Mouse (Mus musculus) subcutaneous adipose tissue, adult 2 months (tissue): ENCODE results near the gene Zfp629. TPM values are rescaled to one million over a fixed set of nuclear protein-coding genes. Genes with fewer than 3 reads are reported as not detected.

Source experiments
- polyA plus RNA-seq: library from polyadenylated mRNA; depleted of rRNA; stranded (reverse); fragments of >200 nt; gene quantifications from 2 replicates; pipeline ENCODE4 v1.2.3, GENCODE M21; 2012; ENCODE audit warnings: low replicate concordance; rRNA removed

Gene Zfp629
- 8.4 and 24.5 TPM in 2 replicates for polyA plus RNA-seq

DNA sequence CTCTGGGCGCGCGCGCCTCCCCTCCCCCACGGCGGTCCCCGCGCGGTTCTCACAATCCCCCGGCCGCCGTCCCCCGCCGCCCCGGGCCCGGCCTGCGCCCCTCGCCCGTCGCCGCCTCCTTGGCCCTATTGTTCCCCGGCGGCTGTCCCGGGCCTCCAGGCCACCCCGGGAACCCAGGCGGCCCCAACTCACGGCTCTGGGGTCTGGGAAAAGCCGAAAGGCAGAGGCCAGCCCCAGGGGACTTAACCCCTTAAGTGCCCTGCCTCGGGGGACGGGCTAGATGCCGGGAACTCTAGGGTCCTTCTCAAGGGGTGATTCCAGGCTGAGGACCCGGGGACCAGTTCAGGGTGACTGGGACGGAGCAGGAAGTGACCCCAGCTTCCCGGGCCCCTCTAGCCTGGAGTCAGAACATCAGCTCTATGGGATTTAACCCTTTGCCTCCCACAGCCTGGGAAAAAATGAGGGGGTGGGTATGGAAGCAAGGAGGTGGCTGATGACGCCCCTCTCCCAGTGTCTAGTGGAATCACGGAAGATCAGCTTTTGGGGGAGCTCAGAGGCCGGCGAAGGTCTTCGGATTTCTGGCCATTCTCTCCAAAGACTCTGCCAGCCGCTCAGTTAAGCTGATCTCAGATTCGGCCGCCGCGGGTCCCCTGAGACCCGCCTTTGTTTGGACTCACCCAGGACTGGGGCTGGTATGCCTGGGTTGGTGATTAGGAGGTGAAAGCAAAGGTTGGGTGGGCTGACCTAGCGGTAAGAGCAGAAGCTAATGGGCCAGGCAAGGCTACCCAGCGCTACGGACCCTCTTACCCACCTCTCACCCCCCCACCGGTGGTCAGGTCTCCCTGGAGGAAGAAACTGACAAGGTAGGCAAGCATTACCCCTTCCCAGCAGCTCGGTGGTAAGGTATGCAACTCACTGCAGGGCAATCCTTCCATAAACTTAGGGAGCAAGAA is at the start of gene Zfp629:
Zfp629 (minus strand) TSS at position 907 of the 953 bp plus-strand sequence.

GRCm38 (mm10) chr7:127588011-127588871 is 27.4 kb downstream of the Zfp629 start, which contains the start of the genes Ccdc189 and Rnf40:
Gene Ccdc189 (minus strand): TSS chr7:127588595.
Gene Rnf40 (plus strand): TSS chr7:127588767.

DNA sequence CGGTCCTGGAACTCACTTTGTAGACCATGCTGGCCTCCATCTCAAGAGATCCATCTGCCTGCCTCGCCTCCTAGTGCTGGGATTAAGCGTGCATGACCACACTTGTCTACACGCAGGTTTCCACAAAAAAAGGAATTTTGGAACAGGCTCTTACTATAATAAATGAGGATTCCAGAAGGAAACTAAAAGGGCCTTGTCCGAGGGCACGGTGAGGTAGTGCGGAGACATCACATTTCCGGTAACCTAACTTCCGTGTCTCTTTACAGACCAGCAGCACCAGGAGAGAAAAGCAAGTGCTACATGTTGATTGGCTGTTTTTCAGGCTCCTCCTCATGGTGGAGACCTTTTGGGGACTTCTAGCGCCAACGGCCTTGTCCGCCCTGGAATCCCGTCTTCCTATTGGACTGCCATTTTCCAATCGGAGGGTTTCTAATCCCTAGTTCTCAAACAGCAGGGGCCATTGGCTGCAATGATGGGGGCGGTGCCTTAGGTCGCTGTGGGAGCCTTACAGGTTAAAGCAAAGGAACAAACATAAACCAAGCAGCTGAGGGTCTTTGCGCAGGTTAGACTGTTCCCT is 42.6 kb downstream of the Zfp629 start, which contains the start of gene Phkg2:
Phkg2 (plus strand) TSS at position 446 of the 577 bp plus-strand sequence.

GRCm38 (mm10) chr7:127561340-127561858 is 54.2 kb downstream of the Zfp629 start, which contains the start of gene Tmem265:
Gene Tmem265 (plus strand): TSS chr7:127561390.

Other genes with a start within 250 kb of the Zfp629 start
- 5.7 and 10.7 TPM in 2 replicates for gene Zfp747, start 239.7 kb downstream of the Zfp629 start, polyA plus RNA-seq
- 2.8 and 5.8 TPM in 2 replicates for gene 9130019O22Rik, start 228.6 kb downstream of the Zfp629 start, polyA plus RNA-seq
- 4.3 and 9.6 TPM in 2 replicates for gene E430018J23Rik, start 222.2 kb downstream of the Zfp629 start, polyA plus RNA-seq
- 5.8 and 8.7 TPM in 2 replicates for gene Zfp764, start 209.0 kb downstream of the Zfp629 start, polyA plus RNA-seq
- gene Zfp688, start 193.7 kb downstream of the Zfp629 start, polyA plus RNA-seq = 17.0 and 24.9 TPM in 2 replicates
- 2.5 and 5.1 TPM in 2 replicates for gene Zfp689, start 166.6 kb downstream of the Zfp629 start, polyA plus RNA-seq
- gene Prr14, start 156.2 kb downstream of the Zfp629 start, polyA plus RNA-seq = 65.7 and 102 TPM in 2 replicates
- 20.0 and 36.9 TPM in 2 replicates for gene Fbrs, start 136.6 kb downstream of the Zfp629 start, polyA plus RNA-seq
- 10.6 and 30.1 TPM in 2 replicates for gene Srcap, start 103.8 kb downstream of the Zfp629 start, polyA plus RNA-seq
- gene Gm42715, start 96.2 kb downstream of the Zfp629 start, polyA plus RNA-seq = 14.3 and 19.8 TPM in 2 replicates
- not detected in 2 replicates for gene Tmem265, start 54.4 kb downstream of the Zfp629 start, polyA plus RNA-seq
- gene Phkg2, start 42.5 kb downstream of the Zfp629 start, polyA plus RNA-seq = 59.0 and 79.2 TPM in 2 replicates
- 7.2 and 7.9 TPM in 2 replicates for gene Ccdc189, start 27.2 kb downstream of the Zfp629 start, polyA plus RNA-seq
- 26.1 and 45.6 TPM in 2 replicates for gene Rnf40, start 27.0 kb downstream of the Zfp629 start, polyA plus RNA-seq
- 15.7 and 47.8 TPM in 2 replicates for gene Bcl7c, start 93.1 kb upstream of the Zfp629 start, polyA plus RNA-seq
- 7.2 and 19.4 TPM in 2 replicates for gene Ctf1, start 96.9 kb upstream of the Zfp629 start, polyA plus RNA-seq
- gene Ctf2, start 116.4 kb upstream of the Zfp629 start, polyA plus RNA-seq = 0.06 TPM in 1 of 2 replicates, not detected in the other
- 14.2 and 40.4 TPM in 2 replicates for gene Fbxl19, start 128.7 kb upstream of the Zfp629 start, polyA plus RNA-seq
- 41.3 and 59.8 TPM in 2 replicates for gene Orai3, start 154.0 kb upstream of the Zfp629 start, polyA plus RNA-seq
- gene Setd1a, start 160.9 kb upstream of the Zfp629 start, polyA plus RNA-seq = 9.2 and 15.6 TPM in 2 replicates
- not detected in 2 replicates for gene Gm49388, start 169.8 kb upstream of the Zfp629 start, polyA plus RNA-seq
- 116 and 139 TPM in 2 replicates for gene Hsd3b7, start 184.8 kb upstream of the Zfp629 start, polyA plus RNA-seq
- gene Stx4a, start 208.5 kb upstream of the Zfp629 start, polyA plus RNA-seq = 93.0 and 101 TPM in 2 replicates
- 26.2 and 31.8 TPM in 2 replicates for gene Stx1b, start 208.8 kb upstream of the Zfp629 start, polyA plus RNA-seq